Mouse (Mus musculus) retina, embryonic 14.5 days (tissue): Measurements from ENCODE around the gene Sco2.

ENCODE experiments used
- DNase-seq: peaks from one replicate; pipeline ENCODE4 v3.0.0-alpha.2; 2015; ENCODE audit warnings: low spot score

Gene Sco2

GRCm38 (mm10) chr15:89373762-89374248 is at the start of gene Sco2:
TSS of gene Sco2 (minus strand) at chr15:89373846.
- peak; percentile 94 for DNase-seq

- DNase-seq, result no peak
These were observed 48.3 kb upstream of the Sco2 start for GRCm38 (mm10) chr15:89421938-89422337.

GRCm38 (mm10) chr15:89415282-89415681 is 41.6 kb upstream of the Sco2 start:
- no peak for DNase-seq

DNA sequence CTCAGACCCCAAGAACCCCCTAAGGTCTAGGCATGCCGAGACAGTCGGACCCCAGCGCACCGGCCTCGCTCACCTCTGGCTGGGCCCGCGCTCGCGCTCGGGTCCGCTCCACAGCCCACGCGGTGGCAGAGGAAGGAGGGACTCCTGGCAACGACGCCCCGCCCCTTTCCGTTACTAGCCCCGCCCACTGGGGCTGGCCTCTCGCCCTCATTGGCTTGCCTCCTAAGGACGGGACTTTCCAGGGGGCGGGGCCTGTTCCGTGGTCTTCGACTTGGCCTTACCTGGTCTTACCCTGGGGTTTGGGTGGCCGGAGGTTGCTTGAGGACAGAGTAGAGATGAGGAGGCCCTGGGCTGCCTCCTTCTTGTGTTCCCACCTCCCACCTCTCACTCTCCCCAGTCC is 36.5 kb upstream of the Sco2 start, which contains the start of gene Syce3:
Gene Syce3, minus strand, starts transcription at position 386 of the 400 bp plus-strand sequence.
- no peak for DNase-seq

DNA sequence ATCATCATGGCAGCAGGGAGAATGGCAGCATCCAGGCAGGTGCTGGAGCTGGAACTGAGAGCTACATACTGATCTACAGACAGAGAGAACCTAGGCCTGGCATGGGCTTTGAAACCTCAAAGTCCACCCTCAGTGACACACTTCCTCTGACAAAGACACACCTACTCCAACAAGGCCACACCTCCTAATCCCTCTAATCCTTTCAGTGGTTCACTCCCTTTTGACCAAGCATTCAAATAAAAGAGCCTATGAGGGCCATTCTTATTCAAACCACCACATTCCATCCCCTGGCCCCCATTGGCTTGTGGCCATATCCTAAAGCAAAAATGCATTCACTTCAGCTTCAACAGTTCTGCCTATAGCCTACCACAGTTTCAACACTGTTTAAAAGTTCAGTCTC is 33.0 kb upstream of the Sco2 start:
- no peak for DNase-seq

GRCm38 (mm10) chr15:89404831-89405623 is 31.4 kb upstream of the Sco2 start:
- DNase-seq, result no peak

- no peak for DNase-seq
These were observed 28.8 kb upstream of the Sco2 start for GRCm38 (mm10) chr15:89402471-89402870.

DNA sequence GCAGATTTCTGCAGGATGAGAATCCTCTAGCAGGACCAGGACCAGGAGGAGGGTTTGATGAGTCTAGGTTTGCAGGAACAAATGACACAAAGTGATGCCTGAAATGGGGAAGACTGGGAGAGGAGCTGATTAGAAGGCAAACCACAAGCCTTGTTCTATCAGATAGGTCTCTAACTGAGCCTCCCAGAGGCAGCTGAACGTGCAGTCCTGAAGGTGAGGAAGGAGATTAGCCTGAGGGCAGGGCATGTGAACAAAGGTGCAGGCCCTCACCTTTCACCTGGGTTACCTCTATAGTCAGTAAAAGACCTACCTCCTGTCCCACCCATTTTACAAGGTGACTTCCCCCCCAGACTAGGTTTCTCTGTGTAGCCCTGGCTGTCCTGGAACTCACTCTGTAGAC is 26.1 kb upstream of the Sco2 start:
- no peak for DNase-seq

GRCm38 (mm10) chr15:89398146-89398545 is 24.5 kb upstream of the Sco2 start:
- DNase-seq, result peak; percentile 68

DNA sequence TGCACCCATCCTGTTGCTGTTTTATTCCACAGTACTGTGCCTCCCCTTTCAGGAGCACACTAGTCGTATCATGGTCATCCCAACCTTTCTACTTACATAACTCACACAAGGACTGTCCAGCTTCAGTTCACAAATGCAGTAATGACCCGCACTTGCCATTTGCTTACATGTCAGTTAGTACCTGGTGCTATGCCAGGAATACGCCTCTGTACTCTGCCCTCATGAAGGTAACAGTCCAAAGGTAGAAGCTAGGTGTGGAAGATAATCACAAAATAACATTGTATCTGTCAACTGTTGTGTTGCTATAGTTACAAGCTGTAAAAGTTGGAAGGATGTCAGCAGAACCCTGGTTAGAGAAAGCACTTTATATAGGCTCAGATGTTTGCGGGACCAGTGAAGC is 23.2 kb upstream of the Sco2 start:
- DNase-seq, result no peak

DNA sequence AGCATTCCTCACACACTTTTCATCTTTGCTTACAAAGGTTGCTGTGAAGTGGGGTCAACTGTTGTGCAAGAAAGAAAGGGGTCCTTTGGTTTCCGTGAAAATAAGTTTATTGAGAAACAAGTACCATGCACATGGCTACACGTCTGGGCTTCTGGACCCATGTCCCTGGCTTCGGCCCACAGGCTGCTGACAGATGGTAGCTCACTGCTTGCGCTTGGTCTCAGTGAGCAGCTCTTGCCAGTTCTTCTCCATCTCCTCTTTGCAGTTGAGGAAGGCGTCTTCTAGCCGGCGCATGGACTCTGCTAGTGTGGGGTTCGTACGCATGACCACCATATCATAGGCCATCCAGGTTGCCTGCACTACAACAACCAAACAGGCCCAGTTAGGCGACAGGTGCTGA is 16.4 kb upstream of the Sco2 start:
- DNase-seq, result no peak

DNA sequence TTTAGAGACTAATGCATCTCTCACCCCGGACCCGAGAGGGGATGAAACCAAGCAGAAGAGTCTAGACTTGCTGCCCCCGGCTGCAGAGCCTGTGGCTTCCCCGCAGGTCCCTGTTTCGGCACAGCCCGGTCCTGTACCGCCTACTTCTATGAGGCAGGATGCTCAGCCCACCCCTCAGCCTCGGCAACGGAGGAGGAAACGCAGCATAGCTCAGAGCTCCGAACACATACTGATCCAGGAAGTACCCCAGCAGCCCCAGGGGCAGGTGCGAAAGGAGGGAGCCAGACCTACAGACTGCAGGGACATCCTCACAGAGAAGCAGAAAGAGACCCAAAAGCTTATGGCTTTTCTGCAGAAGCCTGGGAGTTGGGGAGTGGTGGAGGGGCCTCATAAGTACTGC is 13.5 kb upstream of the Sco2 start:
- DNase-seq, result no peak

- no peak for DNase-seq
These were observed 11.0 kb upstream of the Sco2 start, which contains the start of gene Klhdc7b for GRCm38 (mm10) chr15:89384617-89385016. TSS of gene Klhdc7b (plus strand) at chr15:89384917.

DNA sequence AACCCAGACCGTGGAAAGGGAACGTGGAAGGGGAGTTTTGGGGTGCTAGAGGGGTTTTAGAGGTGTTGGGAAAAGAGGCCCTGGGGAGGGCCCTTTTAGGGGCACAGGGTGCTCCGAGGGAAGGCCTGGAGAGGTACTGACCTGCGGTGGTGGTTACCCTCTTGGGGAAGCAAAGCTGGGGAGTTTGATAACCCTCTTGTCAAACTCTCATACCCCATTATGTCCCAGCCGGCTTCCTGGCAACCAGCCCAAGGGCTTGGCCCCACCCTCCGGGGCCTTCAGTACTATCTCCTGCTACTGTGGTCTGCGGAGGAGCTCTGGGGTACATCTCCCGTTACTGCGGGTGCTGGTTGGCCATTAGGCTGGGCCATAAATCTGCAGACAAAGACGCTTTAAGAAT is 5.8 kb upstream of the Sco2 start:
- DNase-seq, result no peak

- peak; percentile 36 for DNase-seq
These were observed 5.3 kb upstream of the Sco2 start, which contains the start of gene Odf3b for GRCm38 (mm10) chr15:89378831-89379401. TSS of gene Odf3b (minus strand) at chr15:89379282.

- no peak for DNase-seq
These were observed 4.5 kb upstream of the Sco2 start for GRCm38 (mm10) chr15:89377938-89378828.

DNA sequence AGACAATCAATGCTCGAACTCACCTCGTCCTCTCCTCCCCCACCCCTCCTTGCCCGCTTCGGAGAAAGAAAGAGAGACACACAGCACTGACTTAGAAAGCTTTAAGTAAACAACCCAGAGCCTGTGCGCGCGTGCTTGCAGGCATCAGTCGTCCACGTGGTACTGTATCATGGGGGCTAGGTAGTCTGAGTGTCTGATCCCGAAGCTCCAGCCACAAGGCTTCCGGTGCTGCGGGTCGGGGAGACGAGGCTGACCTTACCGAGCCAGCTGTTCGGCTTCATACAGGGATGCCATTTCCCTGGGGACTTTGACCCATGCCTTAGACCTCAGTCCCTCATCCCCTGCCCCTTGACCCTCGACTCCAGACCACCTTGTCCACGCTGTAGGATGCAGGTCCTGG is 3.7 kb upstream of the Sco2 start:
- peak; percentile 10 for DNase-seq

DNA sequence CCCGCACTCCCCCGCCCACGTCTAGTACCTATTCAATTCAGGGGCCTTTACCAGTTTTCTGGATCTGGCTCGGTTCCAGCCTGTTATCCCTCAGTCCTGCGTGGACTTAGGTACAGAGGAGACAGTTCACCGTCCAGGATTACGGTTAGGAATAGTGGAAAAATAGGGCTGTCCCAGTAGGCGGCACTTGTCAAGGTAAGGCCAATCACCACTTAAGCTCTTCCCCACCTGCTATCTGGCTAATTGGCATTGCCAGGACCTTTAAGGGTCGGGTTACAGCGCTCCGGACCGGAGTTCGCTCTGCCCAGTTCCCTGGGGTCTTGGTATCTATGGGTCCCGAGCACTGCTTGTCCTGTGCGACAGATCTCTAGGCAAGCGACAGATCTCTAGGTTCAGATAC is 3.3 kb upstream of the Sco2 start, which contains the start of gene Tymp:
Gene Tymp, minus strand, starts transcription at position 83 of the 400 bp plus-strand sequence.
- DNase-seq, result no peak

- DNase-seq, result no peak
These were observed 2.4 kb upstream of the Sco2 start for GRCm38 (mm10) chr15:89376040-89376439.

DNA sequence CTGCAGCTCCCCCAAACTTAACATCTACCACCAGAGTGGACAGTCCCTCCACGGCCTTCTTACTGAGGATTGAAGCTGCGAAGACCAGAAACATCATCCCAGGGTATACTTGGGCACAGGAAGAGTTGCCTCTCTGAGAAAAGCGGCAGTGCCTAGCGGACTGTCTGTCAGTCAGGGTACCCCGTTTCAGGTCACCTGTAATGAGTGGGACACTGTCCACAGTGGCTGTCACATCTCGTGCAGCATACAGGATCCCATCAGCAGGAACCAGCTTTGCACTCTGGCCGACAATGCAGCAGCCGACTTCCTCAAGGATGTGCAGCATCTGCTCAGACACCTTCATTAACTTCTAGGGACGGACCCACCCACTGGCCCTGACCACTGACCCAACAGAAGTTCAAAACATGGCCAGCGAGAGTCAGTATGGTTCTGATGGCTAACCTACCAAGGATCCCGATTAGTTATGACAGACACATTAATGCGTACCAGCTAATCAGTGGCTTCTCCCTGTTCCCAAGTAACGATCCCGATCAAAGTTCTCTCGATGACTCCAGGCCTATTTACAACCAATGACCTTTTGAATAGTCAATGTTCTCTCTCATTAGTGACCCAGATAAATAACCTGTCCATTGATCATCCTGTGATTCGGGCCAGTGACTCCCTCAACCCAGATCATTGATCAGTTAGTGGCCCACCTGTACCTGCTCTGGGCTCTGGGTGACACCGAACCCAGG is 1.3 kb upstream of the Sco2 start:
- peak; percentile 12 for DNase-seq

DNA sequence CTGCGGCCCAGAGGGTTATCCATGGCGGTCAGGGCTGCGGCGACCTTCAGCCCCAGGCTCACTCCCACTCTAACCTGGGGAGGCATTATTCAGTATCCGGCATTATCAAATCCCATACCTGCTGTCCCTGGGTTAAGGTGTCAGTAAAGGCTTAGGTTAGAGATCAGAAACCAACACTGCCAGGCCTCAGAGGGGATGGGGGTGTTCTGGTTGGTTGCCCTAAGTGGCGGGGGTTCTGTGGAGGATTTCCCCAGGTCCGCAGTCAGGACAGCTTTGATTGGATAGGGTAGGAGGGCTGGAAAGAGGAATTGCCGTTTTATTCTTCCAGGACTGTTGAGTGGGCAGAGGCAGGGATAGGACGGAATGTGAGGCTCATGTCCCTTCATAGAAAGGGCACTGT is 694 bp upstream of the Sco2 start:
- no peak for DNase-seq
